8 mouse cellular contexts compared by ENCODE assay signal in the genomic region with DNA sequence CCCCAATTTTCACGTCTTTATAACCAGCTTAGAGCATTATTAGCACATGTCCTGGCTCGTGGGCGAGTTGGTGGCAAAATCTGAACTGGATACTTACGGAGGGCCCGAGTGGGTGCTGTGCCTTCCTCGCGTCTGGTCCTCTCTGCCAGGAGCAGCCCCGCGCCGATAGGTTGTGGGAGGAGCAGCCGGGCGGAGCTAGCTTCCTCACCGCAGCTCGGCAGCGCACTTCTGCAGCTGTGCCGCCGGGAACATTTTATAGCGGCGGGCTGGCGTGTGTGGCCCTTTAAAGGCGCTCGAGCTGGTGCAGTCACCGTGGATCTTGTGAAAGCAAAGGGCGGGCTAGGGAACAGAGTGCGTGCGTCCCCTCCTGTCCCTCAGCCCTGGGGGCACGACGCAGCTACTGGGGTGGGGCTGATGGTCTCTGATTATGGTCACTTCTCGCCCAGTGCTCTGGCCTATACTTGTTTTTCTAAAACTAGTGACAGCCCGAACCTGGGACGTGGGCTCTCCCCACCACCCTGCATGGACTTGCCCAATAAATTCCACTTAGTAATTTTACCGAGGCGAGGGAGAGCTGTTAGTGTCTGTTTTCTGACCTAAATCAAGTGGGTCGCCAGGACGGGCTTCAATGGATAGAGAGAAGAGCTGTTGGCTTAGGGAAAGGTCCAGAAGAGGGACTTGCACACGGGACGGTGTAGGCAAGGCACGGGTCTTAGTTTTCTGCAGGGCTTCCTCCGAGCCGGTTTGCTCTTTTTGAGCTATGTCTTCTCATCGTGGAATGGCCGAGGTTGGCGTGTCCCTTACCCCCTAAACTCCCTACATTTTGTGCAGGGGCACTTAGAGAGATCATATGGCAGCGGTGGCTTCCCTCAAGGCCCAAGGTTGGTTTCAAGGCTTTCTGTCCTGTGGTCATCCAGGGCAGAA. TPM values are rescaled to one million over a fixed set of nuclear protein-coding genes. Genes with fewer than 3 reads are reported as not detected.
DNase-seq lines count a peak whose midpoint lies in the region; ATAC-seq and TF ChIP-seq lines count a peak whose summit lies in the region.

A gene (minus strand): TSS at position 245 of the 924 bp plus-strand sequence.

- no peak within 1 kb of the TSS for H3K27ac ChIP-seq in ES-Bruce4 (ENCODE audit: insufficient read depth, low read length)
- H3K27ac ChIP-seq in forebrain, embryonic 15.5 days (replicated peaks), result 0 out of 2 replicates have a peak within 1 kb of the TSS, but pooled peaks have one; percentile 27
- H3K27ac ChIP-seq in layer of hippocampus, adult 2 months, result no peak within 1 kb of the TSS
- no peak within 1 kb of the TSS; the same call in 1 of the 2 replicates for H3K27ac ChIP-seq in olfactory bulb, adult 2 months (ENCODE audit: insufficient read depth, low read depth, low read length)

- H3K4me1 ChIP-seq in ES-Bruce4 (ENCODE audit: control insufficient read depth, insufficient read depth, low read length), result no peaks in the 10 kb centered on the region
- H3K4me1 ChIP-seq in forebrain, embryonic 15.5 days, result peaks cover 27% of the 10 kb centered on the region
- H3K4me1 ChIP-seq in lung, adult 2 months (ENCODE audit: control insufficient read depth, insufficient read depth, low read length), result peaks cover 3% of the 10 kb centered on the region
- H3K4me1 ChIP-seq in olfactory bulb, adult 2 months (ENCODE audit: control insufficient read depth, insufficient read depth, low read length), result peaks cover 13% of the 10 kb centered on the region

- ATAC-seq in forebrain, embryonic 15.5 days (replicated peaks), result peak; percentile 95

- intact Hi-C loops in heart, postnatal 36 days (cut with DNase I), result loop anchor here (10.0 kb wide), 1 partner anchor 223 kb away; no protein-coding TSS in a partner anchor

- no peak for TF ChIP-seq EP300 in ES-Bruce4 (IDR thresholded peaks at IDR 0.05; ENCODE audit: insufficient read depth, low read depth, low read length)

- H3K4me3 ChIP-seq in ES-Bruce4 (ENCODE audit: low read depth, low read length), result peak within 1 kb of the TSS; percentile 77
- H3K4me3 ChIP-seq in forebrain, embryonic 15.5 days, result peak within 1 kb of the TSS; percentile 56
- H3K4me3 ChIP-seq in layer of hippocampus, adult 2 months, result peak within 1 kb of the TSS; percentile 56
- H3K4me3 ChIP-seq in lung, adult 2 months (replicated peaks; ENCODE audit: extremely low read depth, low read depth, low read length), result peak within 1 kb of the TSS; percentile 73
- peak within 1 kb of the TSS; percentile 58 for H3K4me3 ChIP-seq in olfactory bulb, adult 2 months (ENCODE audit: insufficient read depth, low read depth, low read length)

- no peaks in the 10 kb centered on the region for H3K36me3 ChIP-seq in ES-Bruce4 (ENCODE audit: control insufficient read depth, insufficient read depth, low read length, poor library complexity, severe bottlenecking)
- H3K36me3 ChIP-seq in forebrain, embryonic 15.5 days, result no peaks in the 10 kb centered on the region

- TF ChIP-seq CTCF in ES-Bruce4 (IDR thresholded peaks at IDR 0.05; ENCODE audit: low read depth, low read length), result no peak
- no peak for TF ChIP-seq CTCF in layer of hippocampus, adult 2 months (conservative IDR thresholded peaks at IDR 0.05)
- no peak for TF ChIP-seq CTCF in lung, adult 2 months (IDR thresholded peaks at IDR 0.05; ENCODE audit: insufficient read depth, low read length)
- TF ChIP-seq CTCF in olfactory bulb, adult 2 months (IDR thresholded peaks at IDR 0.05; ENCODE audit: insufficient read depth, low read depth, low read length), result no peak

- H3K9ac ChIP-seq in ES-Bruce4 (ENCODE audit: low read depth, poor library complexity, severe bottlenecking), result peak within 1 kb of the TSS; percentile 63
- peak within 1 kb of the TSS; percentile 51 for H3K9ac ChIP-seq in forebrain, embryonic 15.5 days (replicated peaks)

- peak within 1 kb of the TSS; percentile 95 for H3K4me2 ChIP-seq in forebrain, embryonic 15.5 days (replicated peaks)

- peaks cover 22% of the 10 kb centered on the region for H3K27me3 ChIP-seq in ES-Bruce4 (ENCODE audit: control insufficient read depth, insufficient read depth, low read length, poor library complexity, severe bottlenecking)
- H3K27me3 ChIP-seq in forebrain, embryonic 15.5 days, result peaks cover 23% of the 10 kb centered on the region; the same call in 1 of the 2 replicates

- peak; percentile 26 for DNase-seq in c-Kit-positive CD71-negative TER-119-negative erythroid progenitor cells, embryonic 14.5 days (ENCODE audit: low read depth)
- DNase-seq in heart, postnatal 36 days, result peak; percentile 35 to 38
- DNase-seq in layer of hippocampus, adult 2 months (ENCODE audit: low spot score in 2 of 2), result peak; percentile 25 to 41
- peak; percentile 21 for DNase-seq in lung, adult 2 months
- peak; percentile 40 for DNase-seq in thymus, postnatal 25 days

- WGBS in forebrain, embryonic 15.5 days, result 19% methylated on average over 44 of the region's 44 CpGs
- 26% methylated on average over 44 of the region's 44 CpGs for WGBS in lung, adult 2 months
- WGBS in olfactory bulb, adult 2 months, result 12% methylated on average over 44 of the region's 44 CpGs

- H3K9me3 ChIP-seq in ES-Bruce4 (replicated peaks; ENCODE audit: control insufficient read depth, insufficient read depth, low read length, poor library complexity, severe bottlenecking), result no peaks in the 10 kb centered on the region
- no peaks in the 10 kb centered on the region for H3K9me3 ChIP-seq in forebrain, embryonic 15.5 days

- no peak for TF ChIP-seq POLR2A in ES-Bruce4 (IDR thresholded peaks at IDR 0.05; ENCODE audit: insufficient read depth, low read length)
- no peak for TF ChIP-seq POLR2A in lung, adult 2 months (IDR thresholded peaks at IDR 0.05; ENCODE audit: borderline replicate concordance, extremely low read depth, low read depth, low read length)
- 0 out of 2 replicates have a peak, but pooled peaks have one; percentile 18 for TF ChIP-seq POLR2A in olfactory bulb, adult 2 months (IDR thresholded peaks at IDR 0.05; ENCODE audit: insufficient read depth, low read depth, low read length)

RNA-seq across cellular contexts. Expression of the gene that starts here (rescaled TPM):
- polyA plus RNA-seq in ES-Bruce4 (2011; ENCODE audit: insufficient read depth, insufficient read length, low read depth, missing spikeins), result 9.5 and 10.7 TPM in 2 replicates
- 7.0 and 8.7 TPM in 2 replicates for polyA plus RNA-seq in forebrain, embryonic 15.5 days (2015; fragmentation: Nextera tagmentation; extraction: Ambion mirVana)
- 1 to 10 TPM; 1.3 to 2.3 TPM for total RNA-seq in heart, postnatal 36 days (2021)
- total RNA-seq in layer of hippocampus, adult 2 months (2021), result 1 to 10 TPM in 1 of 2 experiments, under 1 TPM in 1; 0.72 to 1.2 TPM
- polyA plus RNA-seq in lung, adult 2 months (2012; rRNA removed), result 0.40 and 0.59 TPM in 2 replicates
- polyA plus RNA-seq in olfactory bulb, adult 2 months (2012; ENCODE audit: insufficient read depth, insufficient read length, low replicate concordance, missing spikeins), result not detected in 2 replicates

Comparison
In these comparisons a context has a peak if more than half of its experiments do, and no peak if none do; other contexts are left out.
1. Peak in DNase-seq and H3K4me3 ChIP-seq in lung, adult 2 months; RNA of the gene not detected or under 1 TPM.